Mouse (Mus musculus): ENCODE results near the gene Ccnl2.

GRCm38 (mm10) chr4:155831205-155831766 is 19.0 kb downstream of the Ccnl2 start, which contains the start of gene Aurkaip1:
- TF ChIP-seq CTCF (IDR thresholded peaks at IDR 0.05; ENCODE audit: insufficient read depth, low read length), result peak; percentile 78
- TF ChIP-seq POLR2A (IDR thresholded peaks at IDR 0.05; ENCODE audit: borderline replicate concordance, extremely low read depth, low read depth, low read length), result peak; percentile 77; the same call in 1 of the 2 replicates

Data from lung, adult 2 months (tissue).